24 mouse cellular contexts compared by ENCODE assay signal in genomic region chr15:80271858-80272396, GRCm38 (mm10). TPM values are rescaled to one million over a fixed set of nuclear protein-coding genes. Genes with fewer than 3 reads are reported as not detected.
DNase-seq lines count a peak whose midpoint lies in the region; ATAC-seq and TF ChIP-seq lines count a peak whose summit lies in the region.
"Had no signal": no experiment of that assay in that cellular context is flagged by ENCODE, and none has a peak within 500 bp of the region (broad histone marks: within the 10 kb centered on the region; RNA-seq: fewer than 3 reads in every experiment).

No protein-coding gene starts in this region.

- H3K4me3 ChIP-seq in forebrain, embryonic 12.5 days (replicated peaks): no peak overlapping the region
- no peak overlapping the region for H3K4me3 ChIP-seq in forebrain, embryonic 16.5 days (replicated peaks; ENCODE audit: low read length)
- no peak overlapping the region for H3K4me3 ChIP-seq in hindbrain, embryonic 13.5 days
- no peak overlapping the region for H3K4me3 ChIP-seq in hindbrain, embryonic 12.5 days
- no peak overlapping the region for H3K4me3 ChIP-seq in midbrain, postnatal 0 days (ENCODE audit: low read depth, low read length)
- no peak overlapping the region for H3K4me3 ChIP-seq in midbrain, embryonic 16.5 days (ENCODE audit: low read depth, low read length)
- H3K4me3 ChIP-seq: embryonic facial prominence, embryonic 10.5 days; heart, adult 2 months; heart, embryonic 15.5 days had no signal

- H3K4me2 ChIP-seq in forebrain, embryonic 12.5 days: no peak overlapping the region
- no peak overlapping the region for H3K4me2 ChIP-seq in forebrain, embryonic 16.5 days (ENCODE audit: low read length)
- no peak overlapping the region for H3K4me2 ChIP-seq in hindbrain, embryonic 13.5 days
- no peak overlapping the region for H3K4me2 ChIP-seq in hindbrain, embryonic 12.5 days (replicated peaks)
- no peak overlapping the region for H3K4me2 ChIP-seq in midbrain, postnatal 0 days (ENCODE audit: low read depth, low read length, poor library complexity, severe bottlenecking)
- no peak overlapping the region for H3K4me2 ChIP-seq in midbrain, embryonic 16.5 days (ENCODE audit: low read length)
- H3K4me2 ChIP-seq: heart, embryonic 11.5 days; heart, embryonic 15.5 days had no signal

- no peak overlapping the region for H3K27ac ChIP-seq in forebrain, embryonic 12.5 days
- H3K27ac ChIP-seq in forebrain, embryonic 16.5 days (ENCODE audit: low read length): no peak overlapping the region
- no peak overlapping the region for H3K27ac ChIP-seq in hindbrain, embryonic 13.5 days
- H3K27ac ChIP-seq in hindbrain, embryonic 12.5 days: no peak overlapping the region
- H3K27ac ChIP-seq in midbrain, postnatal 0 days (ENCODE audit: low read depth, low read length): no peak overlapping the region
- no peak overlapping the region for H3K27ac ChIP-seq in midbrain, embryonic 16.5 days (ENCODE audit: low read length)
- H3K27ac ChIP-seq: embryonic facial prominence, embryonic 10.5 days; heart, adult 2 months; heart, embryonic 15.5 days had no signal

- H3K4me1 ChIP-seq in forebrain, embryonic 12.5 days: peaks cover 6% of the 10 kb centered on the region
- H3K4me1 ChIP-seq in forebrain, embryonic 16.5 days (replicated peaks; ENCODE audit: control insufficient read depth, insufficient read depth, low read length): peaks cover 8% of the 10 kb centered on the region
- H3K4me1 ChIP-seq in hindbrain, embryonic 13.5 days (replicated peaks): peaks cover 19% of the 10 kb centered on the region
- H3K4me1 ChIP-seq in hindbrain, embryonic 12.5 days: peaks cover 7% of the 10 kb centered on the region; the same call in 1 of the 2 replicates
- H3K4me1 ChIP-seq in midbrain, postnatal 0 days (ENCODE audit: insufficient read depth, low read length): no peaks in the 10 kb centered on the region
- H3K4me1 ChIP-seq in midbrain, embryonic 16.5 days (ENCODE audit: control insufficient read depth, insufficient read depth, low read length): peaks cover 6% of the 10 kb centered on the region
- H3K4me1 ChIP-seq: embryonic facial prominence, embryonic 10.5 days; heart, embryonic 15.5 days had no signal

- WGBS in forebrain, embryonic 12.5 days: 52% methylated on average over 3 of the region's 3 CpGs
- 27% methylated on average over 3 of the region's 3 CpGs for WGBS in forebrain, embryonic 16.5 days
- 39% methylated on average over 3 of the region's 3 CpGs for WGBS in hindbrain, embryonic 13.5 days
- 46% methylated on average over 3 of the region's 3 CpGs for WGBS in hindbrain, embryonic 12.5 days
- 34% methylated on average over 3 of the region's 3 CpGs for WGBS in midbrain, postnatal 0 days
- WGBS in midbrain, embryonic 16.5 days: 43% methylated on average over 3 of the region's 3 CpGs

- H3K9me3 ChIP-seq in forebrain, embryonic 12.5 days: peaks cover 12% of the 10 kb centered on the region; the same call in 1 of the 2 replicates
- H3K9me3 ChIP-seq in forebrain, embryonic 16.5 days (ENCODE audit: control insufficient read depth, low read length): 0 out of 2 replicates have a peak, but pooled peaks cover 2% of the 10 kb centered on the region
- no peaks in the 10 kb centered on the region; the same call in 1 of the 2 replicates for H3K9me3 ChIP-seq in hindbrain, embryonic 13.5 days
- H3K9me3 ChIP-seq in hindbrain, embryonic 12.5 days (replicated peaks): no peaks in the 10 kb centered on the region
- H3K9me3 ChIP-seq in midbrain, postnatal 0 days (ENCODE audit: low read length): no peaks in the 10 kb centered on the region
- no peaks in the 10 kb centered on the region for H3K9me3 ChIP-seq in midbrain, embryonic 16.5 days (replicated peaks; ENCODE audit: control insufficient read depth, low read length, poor library complexity, severe bottlenecking)
- H3K9me3 ChIP-seq: heart, embryonic 15.5 days had no signal

- H3K9ac ChIP-seq in forebrain, embryonic 12.5 days: no peak overlapping the region
- H3K9ac ChIP-seq in forebrain, embryonic 16.5 days (replicated peaks; ENCODE audit: low read depth, low read length): no peak overlapping the region
- no peak overlapping the region for H3K9ac ChIP-seq in hindbrain, embryonic 13.5 days
- no peak overlapping the region for H3K9ac ChIP-seq in hindbrain, embryonic 12.5 days
- H3K9ac ChIP-seq in midbrain, postnatal 0 days (replicated peaks; ENCODE audit: low read length, poor library complexity, severe bottlenecking): no peak overlapping the region
- no peak overlapping the region for H3K9ac ChIP-seq in midbrain, embryonic 16.5 days (ENCODE audit: low read depth, low read length)
- H3K9ac ChIP-seq: heart, embryonic 15.5 days had no signal

- no peaks in the 10 kb centered on the region for H3K36me3 ChIP-seq in forebrain, embryonic 12.5 days (replicated peaks)
- no peaks in the 10 kb centered on the region for H3K36me3 ChIP-seq in forebrain, embryonic 16.5 days (ENCODE audit: control insufficient read depth, insufficient read depth)
- no peaks in the 10 kb centered on the region for H3K36me3 ChIP-seq in hindbrain, embryonic 13.5 days
- H3K36me3 ChIP-seq in hindbrain, embryonic 12.5 days: no peaks in the 10 kb centered on the region
- no peaks in the 10 kb centered on the region for H3K36me3 ChIP-seq in midbrain, postnatal 0 days (ENCODE audit: insufficient read depth, low read length)
- no peaks in the 10 kb centered on the region for H3K36me3 ChIP-seq in midbrain, embryonic 16.5 days (ENCODE audit: control insufficient read depth, insufficient read depth, low read length)
- H3K36me3 ChIP-seq: embryonic facial prominence, embryonic 10.5 days; heart, embryonic 15.5 days had no signal

- peak; percentile 56 for DNase-seq in midbrain, postnatal 0 days (ENCODE audit: low spot score)
- DNase-seq in left cerebral cortex, adult 18-20 months (ENCODE audit: low spot score in 2 of 2): no peak
- DNase-seq: adrenal gland, adult 2 months; adrenal gland, postnatal 25 days; B cell, adult 2 months; cerebellum, adult 2 months; cerebellum, postnatal 10 days; gastrocnemius, postnatal 14 days; heart, adult 2 months; heart, postnatal 14 days had no signal

- H3K27me3 ChIP-seq in forebrain, embryonic 12.5 days: peaks cover 24% of the 10 kb centered on the region; the same call in 1 of the 2 replicates
- H3K27me3 ChIP-seq in forebrain, embryonic 16.5 days (replicated peaks; ENCODE audit: control insufficient read depth, insufficient read depth, low read length): no peaks in the 10 kb centered on the region
- H3K27me3 ChIP-seq in hindbrain, embryonic 13.5 days: peaks cover 14% of the 10 kb centered on the region
- peaks cover 16% of the 10 kb centered on the region for H3K27me3 ChIP-seq in hindbrain, embryonic 12.5 days
- H3K27me3 ChIP-seq in midbrain, postnatal 0 days (ENCODE audit: insufficient read depth, low read length): no peaks in the 10 kb centered on the region
- H3K27me3 ChIP-seq in midbrain, embryonic 16.5 days (ENCODE audit: control insufficient read depth, insufficient read depth, low read depth, low read length): no peaks in the 10 kb centered on the region; the same call in 1 of the 2 replicates

- TF ChIP-seq CTCF in midbrain, postnatal 0 days (IDR thresholded peaks at IDR 0.05): no peak

- peak; percentile 55; the same call in 1 of the 2 replicates for ATAC-seq in forebrain, embryonic 12.5 days (ENCODE audit: low FRiP score)
- ATAC-seq in forebrain, embryonic 16.5 days: no peak
- ATAC-seq in hindbrain, embryonic 13.5 days (ENCODE audit: low FRiP score): peak; percentile 49; the same call in 1 of the 2 replicates
- ATAC-seq in hindbrain, embryonic 12.5 days (ENCODE audit: low FRiP score): no peak
- ATAC-seq in midbrain, postnatal 0 days (ENCODE audit: low FRiP score): no peak
- ATAC-seq in midbrain, embryonic 16.5 days: no peak
- ATAC-seq: CD4-positive, CD25-positive, alpha-beta regulatory T cell, adult 4 months; intestine, embryonic 16.5 days had no signal

RNA-seq across cellular contexts. Expression of gene Rps19bp1, which starts 7.8 kb away (rescaled TPM):
- 57.4 and 65.2 TPM in 2 replicates for polyA plus RNA-seq in forebrain, embryonic 12.5 days (2016; fragmentation: Nextera tagmentation; extraction: Ambion mirVana)
- polyA plus RNA-seq in forebrain, embryonic 16.5 days (2015; fragmentation: Nextera tagmentation; extraction: Ambion mirVana): 60.6 and 65.5 TPM in 2 replicates
- polyA plus RNA-seq in hindbrain, embryonic 13.5 days (2015; fragmentation: Nextera tagmentation; extraction: Ambion mirVana): 74.7 and 75.9 TPM in 2 replicates
- 59.9 and 65.8 TPM in 2 replicates for polyA plus RNA-seq in hindbrain, embryonic 12.5 days (2016; fragmentation: Nextera tagmentation; extraction: Ambion mirVana)
- total RNA-seq in midbrain, postnatal 0 days (2014; rRNA removed): 34.5 and 43.8 TPM in 2 replicates
- 86.9 and 87.1 TPM in 2 replicates for polyA plus RNA-seq in midbrain, postnatal 0 days (2015; fragmentation: Nextera tagmentation; extraction: Ambion mirVana)
- 74.9 and 79.6 TPM in 2 replicates for polyA plus RNA-seq in midbrain, embryonic 16.5 days (2015; fragmentation: Nextera tagmentation; extraction: Ambion mirVana)
- 10 to 100 TPM; 41.9 to 42.4 TPM for total RNA-seq in left cerebral cortex, adult 18-20 months (2021)

RNA-seq across cellular contexts. Expression of gene Cacna1i, which starts 15.1 kb away (rescaled TPM):
- 0.17 and 0.21 TPM in 2 replicates for polyA plus RNA-seq in forebrain, embryonic 12.5 days (2016; fragmentation: Nextera tagmentation; extraction: Ambion mirVana)
- polyA plus RNA-seq in forebrain, embryonic 16.5 days (2015; fragmentation: Nextera tagmentation; extraction: Ambion mirVana): 0.42 and 0.60 TPM in 2 replicates
- polyA plus RNA-seq in hindbrain, embryonic 13.5 days (2015; fragmentation: Nextera tagmentation; extraction: Ambion mirVana): 0.34 and 0.39 TPM in 2 replicates
- 0.18 TPM in 2 replicates for polyA plus RNA-seq in hindbrain, embryonic 12.5 days (2016; fragmentation: Nextera tagmentation; extraction: Ambion mirVana)
- 14.6 and 23.2 TPM in 2 replicates for total RNA-seq in midbrain, postnatal 0 days (2014; rRNA removed)
- 0.65 and 1.1 TPM in 2 replicates for polyA plus RNA-seq in midbrain, postnatal 0 days (2015; fragmentation: Nextera tagmentation; extraction: Ambion mirVana)
- 1.0 and 1.4 TPM in 2 replicates for polyA plus RNA-seq in midbrain, embryonic 16.5 days (2015; fragmentation: Nextera tagmentation; extraction: Ambion mirVana)
- total RNA-seq in left cerebral cortex, adult 18-20 months (2021): 10 to 100 TPM; 58.9 to 60.7 TPM
- total RNA-seq: hematopoietic stem cell, adult 5-6 weeks; MEL had no signal
- polyA plus RNA-seq: CD4-positive, CD25-positive, alpha-beta regulatory T cell, adult 4 months; heart, embryonic 15.5 days; intestine, embryonic 16.5 days had no signal

RNA-seq across cellular contexts. Expression of gene Atf4, which starts 16.9 kb away (rescaled TPM):
- 132 and 142 TPM in 2 replicates for polyA plus RNA-seq in forebrain, embryonic 12.5 days (2016; fragmentation: Nextera tagmentation; extraction: Ambion mirVana)
- polyA plus RNA-seq in forebrain, embryonic 16.5 days (2015; fragmentation: Nextera tagmentation; extraction: Ambion mirVana): 122 and 139 TPM in 2 replicates
- 115 and 118 TPM in 2 replicates for polyA plus RNA-seq in hindbrain, embryonic 13.5 days (2015; fragmentation: Nextera tagmentation; extraction: Ambion mirVana)
- 115 and 128 TPM in 2 replicates for polyA plus RNA-seq in hindbrain, embryonic 12.5 days (2016; fragmentation: Nextera tagmentation; extraction: Ambion mirVana)
- 151 and 168 TPM in 2 replicates for total RNA-seq in midbrain, postnatal 0 days (2014; rRNA removed)
- 107 and 110 TPM in 2 replicates for polyA plus RNA-seq in midbrain, postnatal 0 days (2015; fragmentation: Nextera tagmentation; extraction: Ambion mirVana)
- polyA plus RNA-seq in midbrain, embryonic 16.5 days (2015; fragmentation: Nextera tagmentation; extraction: Ambion mirVana): 125 and 131 TPM in 2 replicates
- 100 to 1,000 TPM; 126 to 133 TPM for total RNA-seq in left cerebral cortex, adult 18-20 months (2021)

RNA-seq across cellular contexts. Expression of gene AC140267.1, which starts 36.3 kb away (rescaled TPM):
- not detected in 2 replicates for polyA plus RNA-seq in forebrain, embryonic 12.5 days (2016; fragmentation: Nextera tagmentation; extraction: Ambion mirVana)
- 4.1 TPM in 1 of 2 replicates, not detected in the other for polyA plus RNA-seq in forebrain, embryonic 16.5 days (2015; fragmentation: Nextera tagmentation; extraction: Ambion mirVana)
- not detected in 2 replicates for polyA plus RNA-seq in hindbrain, embryonic 13.5 days (2015; fragmentation: Nextera tagmentation; extraction: Ambion mirVana)
- not detected in 2 replicates for polyA plus RNA-seq in hindbrain, embryonic 12.5 days (2016; fragmentation: Nextera tagmentation; extraction: Ambion mirVana)
- total RNA-seq in midbrain, postnatal 0 days (2014; rRNA removed): not detected in 2 replicates
- polyA plus RNA-seq in midbrain, postnatal 0 days (2015; fragmentation: Nextera tagmentation; extraction: Ambion mirVana): 5.1 and 5.6 TPM in 2 replicates
- polyA plus RNA-seq in midbrain, embryonic 16.5 days (2015; fragmentation: Nextera tagmentation; extraction: Ambion mirVana): 5.5 TPM in 1 of 2 replicates, not detected in the other
- 10 to 100 TPM; 19.0 to 19.4 TPM for total RNA-seq in left cerebral cortex, adult 18-20 months (2021)
- total RNA-seq: hematopoietic stem cell, adult 5-6 weeks; MEL had no signal
- polyA plus RNA-seq: adrenal gland, adult 2 months; cerebellum, adult 2 months; embryonic facial prominence, embryonic 10.5 days; embryonic facial prominence, embryonic 14.5 days; gonadal fat pad, adult 2 months; heart, adult 2 months; heart, embryonic 11.5 days; heart, embryonic 15.5 days had no signal

RNA-seq across cellular contexts. Expression of gene Mief1, which starts 38.1 kb away (rescaled TPM):
- 38.6 and 44.2 TPM in 2 replicates for polyA plus RNA-seq in forebrain, embryonic 12.5 days (2016; fragmentation: Nextera tagmentation; extraction: Ambion mirVana)
- 42.7 and 42.9 TPM in 2 replicates for polyA plus RNA-seq in forebrain, embryonic 16.5 days (2015; fragmentation: Nextera tagmentation; extraction: Ambion mirVana)
- 36.9 and 37.7 TPM in 2 replicates for polyA plus RNA-seq in hindbrain, embryonic 13.5 days (2015; fragmentation: Nextera tagmentation; extraction: Ambion mirVana)
- 41.3 and 43.8 TPM in 2 replicates for polyA plus RNA-seq in hindbrain, embryonic 12.5 days (2016; fragmentation: Nextera tagmentation; extraction: Ambion mirVana)
- total RNA-seq in midbrain, postnatal 0 days (2014; rRNA removed): 46.3 and 47.2 TPM in 2 replicates
- 19.4 and 21.9 TPM in 2 replicates for polyA plus RNA-seq in midbrain, postnatal 0 days (2015; fragmentation: Nextera tagmentation; extraction: Ambion mirVana)
- polyA plus RNA-seq in midbrain, embryonic 16.5 days (2015; fragmentation: Nextera tagmentation; extraction: Ambion mirVana): 35.2 and 37.4 TPM in 2 replicates
- 10 to 100 TPM; 34.1 to 35.3 TPM for total RNA-seq in left cerebral cortex, adult 18-20 months (2021)

Comparison
In these comparisons a context has a peak if more than half of its experiments do, and no peak if none do; other contexts are left out.
1. ATAC-seq: peak in forebrain, embryonic 12.5 days (single experiment) and hindbrain, embryonic 13.5 days (single experiment); none in forebrain, embryonic 16.5 days (single experiment), hindbrain, embryonic 12.5 days (single experiment), midbrain, postnatal 0 days (single experiment) and midbrain, embryonic 16.5 days (single experiment).